Mouse (Mus musculus): Measurements from ENCODE around the gene Slc6a11. TPM values are rescaled to one million over a fixed set of nuclear protein-coding genes. Genes with fewer than 3 reads are reported as not detected.

Slc6a11 gene
- total and polyA plus RNA-seq, 3 experiments, result not detected

DNA sequence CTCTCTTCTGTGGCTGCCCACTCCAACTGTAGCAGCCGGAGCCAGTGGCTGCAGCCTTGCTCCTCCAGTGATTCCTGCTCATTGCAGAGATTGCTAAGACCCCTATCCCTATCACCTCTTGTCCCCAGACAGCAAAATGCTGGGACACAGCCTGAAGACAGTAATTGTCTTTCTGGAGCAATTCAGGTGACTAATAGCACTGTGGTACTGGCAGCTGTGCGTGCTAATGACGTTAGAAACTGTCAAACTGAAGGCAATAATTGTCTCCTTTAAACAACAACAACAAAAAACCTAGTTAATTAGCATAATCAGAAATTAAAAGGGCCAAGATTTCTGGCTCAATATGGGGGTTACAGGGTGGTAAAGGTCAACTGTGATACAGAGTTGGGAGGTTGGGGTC is 133.0 kb downstream of the Slc6a11 start:
- no peaks in the 10 kb centered on the region for H3K9me3 ChIP-seq (replicated peaks; ENCODE audit: insufficient read depth, low read length)
- TF ChIP-seq HCFC1 (IDR thresholded peaks at IDR 0.05; ENCODE audit: low read depth, low read length) (no peak), ZKSCAN1 (IDR thresholded peaks at IDR 0.05; ENCODE audit: low read depth, low read length) (no peak), SIN3A (IDR thresholded peaks at IDR 0.05; ENCODE audit: low read length) (no peak), MXI1 (IDR thresholded peaks at IDR 0.05; ENCODE audit: low read depth, low read length) (no peak)
- no peaks in the 10 kb centered on the region for H3K36me3 ChIP-seq (ENCODE audit: control insufficient read depth in 1 of 2, insufficient read depth in 2 of 2, low read length in 2 of 2)
- no peak overlapping the region for H3K4me3 ChIP-seq (ENCODE audit: control insufficient read depth in 1 of 2, insufficient read depth in 1 of 2, low read depth in 2 of 2, low read length in 2 of 2)
- DNase-seq (ENCODE audit: low read depth, low spot score), result no peak
- no peak overlapping the region for H3K27ac ChIP-seq (ENCODE audit: control insufficient read depth, low read depth, low read length)
- H3K9ac ChIP-seq (ENCODE audit: control insufficient read depth, low read depth, low read length, poor library complexity, severe bottlenecking), result no peak overlapping the region
- no peaks in the 10 kb centered on the region for H3K27me3 ChIP-seq (ENCODE audit: control insufficient read depth in 1 of 2, insufficient read depth in 2 of 2, low read length in 2 of 2)
- no peaks in the 10 kb centered on the region for H3K4me1 ChIP-seq (ENCODE audit: control insufficient read depth in 1 of 2, insufficient read depth in 2 of 2, low read length in 2 of 2)
- no peaks in the 10 kb centered on the region for H3K79me2 ChIP-seq (ENCODE audit: control insufficient read depth, insufficient read depth, low read length, poor library complexity)

GRCm38 (mm10) chr6:114264426-114264825 is 133.4 kb downstream of the Slc6a11 start:
- H3K9me3 ChIP-seq (replicated peaks; ENCODE audit: insufficient read depth, low read length), result no peaks in the 10 kb centered on the region
- no peak overlapping the region for H3K4me3 ChIP-seq (ENCODE audit: control insufficient read depth in 1 of 2, insufficient read depth in 1 of 2, low read depth in 2 of 2, low read length in 2 of 2)
- no peak for TF ChIP-seq ZMIZ1 (IDR thresholded peaks at IDR 0.05; ENCODE audit: low read depth, low read length)
- TF ChIP-seq CHD2 (IDR thresholded peaks at IDR 0.05; ENCODE audit: low read length), result no peak
- no peak for TF ChIP-seq POLR2AphosphoS5 (IDR thresholded peaks at IDR 0.05; ENCODE audit: borderline replicate concordance, low read depth, low read length)
- no peak for TF ChIP-seq MYC (IDR thresholded peaks at IDR 0.05; ENCODE audit: low read depth, low read length)
- TF ChIP-seq GABPA (IDR thresholded peaks at IDR 0.05; ENCODE audit: low read depth, low read length), result no peak
- TF ChIP-seq MYB (IDR thresholded peaks at IDR 0.05; ENCODE audit: low read depth, low read length), result no peak
- no peak for TF ChIP-seq MAX (IDR thresholded peaks at IDR 0.05; ENCODE audit: low read length)
- TF ChIP-seq ZNF384 (IDR thresholded peaks at IDR 0.05; ENCODE audit: low read depth, low read length), result no peak
- TF ChIP-seq E2F4 (IDR thresholded peaks at IDR 0.05; ENCODE audit: borderline replicate concordance, low read depth, low read length), result no peak
- DNase-seq (ENCODE audit: low read depth, low spot score), result no peak
- no peaks in the 10 kb centered on the region for H3K27me3 ChIP-seq (ENCODE audit: control insufficient read depth in 1 of 2, insufficient read depth in 2 of 2, low read length in 2 of 2)
- H3K9ac ChIP-seq (ENCODE audit: control insufficient read depth, low read depth, low read length, poor library complexity, severe bottlenecking), result no peak overlapping the region
- H3K4me1 ChIP-seq (ENCODE audit: control insufficient read depth in 1 of 2, insufficient read depth in 2 of 2, low read length in 2 of 2), result no peaks in the 10 kb centered on the region
- no peaks in the 10 kb centered on the region for H3K79me2 ChIP-seq (ENCODE audit: control insufficient read depth, insufficient read depth, low read length, poor library complexity)
- no peaks in the 10 kb centered on the region for H3K36me3 ChIP-seq (ENCODE audit: control insufficient read depth in 1 of 2, insufficient read depth in 2 of 2, low read length in 2 of 2)
- H3K27ac ChIP-seq (ENCODE audit: control insufficient read depth, low read depth, low read length), result no peak overlapping the region

DNA sequence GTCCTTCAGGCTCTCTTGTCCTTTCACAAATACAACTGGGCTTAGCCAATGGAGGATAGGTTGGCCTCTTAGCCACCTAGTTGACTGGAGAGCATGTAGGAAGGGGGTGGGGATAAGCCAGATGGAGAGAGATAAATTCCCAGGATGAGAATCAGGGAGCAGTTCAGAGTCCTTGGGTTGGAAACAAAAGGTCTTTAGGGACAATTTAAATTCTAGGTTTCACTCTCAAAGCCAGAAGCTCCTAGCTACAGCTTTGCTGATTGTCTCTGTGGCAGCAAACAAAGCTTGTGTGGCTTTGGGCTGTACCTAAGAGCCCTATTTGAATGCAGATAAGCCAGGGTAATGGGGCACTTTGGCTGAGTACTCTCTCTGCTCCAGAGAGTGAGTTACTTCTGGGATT is 135.2 kb downstream of the Slc6a11 start:
- H3K27me3 ChIP-seq (ENCODE audit: control insufficient read depth in 1 of 2, insufficient read depth in 2 of 2, low read length in 2 of 2), result no peaks in the 10 kb centered on the region
- H3K4me3 ChIP-seq (ENCODE audit: control insufficient read depth in 1 of 2, insufficient read depth in 1 of 2, low read depth in 2 of 2, low read length in 2 of 2), result no peak overlapping the region
- DNase-seq (ENCODE audit: low read depth, low spot score), result no peak
- no peak overlapping the region for H3K27ac ChIP-seq (ENCODE audit: control insufficient read depth, low read depth, low read length)
- H3K9ac ChIP-seq (ENCODE audit: control insufficient read depth, low read depth, low read length, poor library complexity, severe bottlenecking), result no peak overlapping the region
- H3K9me3 ChIP-seq (replicated peaks; ENCODE audit: insufficient read depth, low read length), result no peaks in the 10 kb centered on the region
- no peaks in the 10 kb centered on the region for H3K36me3 ChIP-seq (ENCODE audit: control insufficient read depth in 1 of 2, insufficient read depth in 2 of 2, low read length in 2 of 2)
- H3K4me1 ChIP-seq (ENCODE audit: control insufficient read depth in 1 of 2, insufficient read depth in 2 of 2, low read length in 2 of 2), result no peaks in the 10 kb centered on the region
- TF ChIP-seq CHD1 (IDR thresholded peaks at IDR 0.05; ENCODE audit: low read depth, low read length) (no peak), TCF12 (IDR thresholded peaks at IDR 0.05; ENCODE audit: low read depth, low read length) (no peak), CTCF (IDR thresholded peaks at IDR 0.05 in 2 of 3, conservative IDR thresholded peaks at IDR 0.05 in 1 of 3; ENCODE audit: control insufficient read depth in 1 of 3, insufficient read depth in 1 of 3, low read depth in 2 of 3, low read length in 3 of 3, poor library complexity in 1 of 3, severe bottlenecking in 1 of 3) (no peak), GABPA (IDR thresholded peaks at IDR 0.05; ENCODE audit: low read depth, low read length) (no peak)
- H3K79me2 ChIP-seq (ENCODE audit: control insufficient read depth, insufficient read depth, low read length, poor library complexity), result no peaks in the 10 kb centered on the region

Measured in MEL (cell line).